Mouse (Mus musculus): ENCODE measurements at regions not wholly inside any gene's neighbourhood (a gene's known extent, or its start where the extent isn't known, plus 50 kb on each side); places are given as distances from the start of the nearest gene placed in this dataset.

- TF ChIP-seq CTCF (IDR thresholded peaks at IDR 0.05; ENCODE audit: borderline replicate concordance, insufficient read depth, low read depth, low read length) (no peak), POLR2A (IDR thresholded peaks at IDR 0.05; ENCODE audit: borderline replicate concordance, insufficient read depth, low read length) (no peak)
These were observed 277.8 kb upstream of the Dynlrb2 start for GRCm38 (mm10) chr8:116227003-116227402.

Measured in cerebellum, adult 2 months (tissue).